Mouse (Mus musculus) megakaryocyte, adult 5-6 weeks (primary cell): ENCODE measurements around the gene Cnrip1. TPM values are rescaled to one million over a fixed set of nuclear protein-coding genes. Genes with fewer than 3 reads are reported as not detected.

Experiments
- ATAC-seq: 2 replicates; pipeline ENCODE4 v1.8.0; 2016; ENCODE audit warnings: mild to moderate bottlenecking, inconsistent platforms; ENCODE audit not compliant: poor library complexity, severe bottlenecking
- total RNA-seq, 2 experiments: library from RNA; stranded (forward) in 1 of 2; stranded (reverse) in 1 of 2; fragments of 153-499, 151-499 nt in 1 of 2; fragments of 221-1000, 200-1000 nt in 1 of 2; gene quantifications; 2 replicates each; pipeline versions ENCODE4 v1.2.3 to v1.2.4; 2015 to 2017

The Cnrip1 gene
- total RNA-seq, 2 experiments from 2014 or later = 0.51 to 0.66 TPM

GRCm38 (mm10) chr11:17106936-17107335 is 55.5 kb downstream of the Cnrip1 start:
- ATAC-seq = no peak

- ATAC-seq = no peak
Observed at GRCm38 (mm10) chr11:17107359-17107758, 56.0 kb downstream of the Cnrip1 start.

GRCm38 (mm10) chr11:17112419-17113090 is 61.2 kb downstream of the Cnrip1 start:
- ATAC-seq = no peak

GRCm38 (mm10) chr11:17126418-17126817 is 75.0 kb downstream of the Cnrip1 start:
- no peak for ATAC-seq

Other genes with a start within 250 kb of the Cnrip1 start
- gene Fbxo48, start 100.2 kb upstream of the Cnrip1 start, total RNA-seq (2015) = 10.6 and 11.4 TPM in 2 replicates
- 11.3 and 12.2 TPM in 2 replicates for gene Fbxo48, start 100.2 kb upstream of the Cnrip1 start, total RNA-seq (2017)
- gene Plek, start 795 bp downstream of the Cnrip1 start, total RNA-seq (2015) = 117 and 124 TPM in 2 replicates
- 132 and 133 TPM in 2 replicates for gene Plek, start 795 bp downstream of the Cnrip1 start, total RNA-seq (2017)
- gene Ppp3r1, start 107.7 kb downstream of the Cnrip1 start, total RNA-seq (2015) = 66.9 and 72.9 TPM in 2 replicates
- 79.8 and 91.7 TPM in 2 replicates for gene Ppp3r1, start 107.7 kb downstream of the Cnrip1 start, total RNA-seq (2017)
- gene Wdr92, start 130.5 kb downstream of the Cnrip1 start, total RNA-seq (2015) = 9.2 and 13.9 TPM in 2 replicates
- 13.6 and 16.4 TPM in 2 replicates for gene Wdr92, start 130.5 kb downstream of the Cnrip1 start, total RNA-seq (2017)
- gene Pno1, start 160.0 kb downstream of the Cnrip1 start, total RNA-seq (2015) = 27.7 and 32.5 TPM in 2 replicates
- gene Pno1, start 160.0 kb downstream of the Cnrip1 start, total RNA-seq (2017) = 40.7 and 49.6 TPM in 2 replicates
- 56.0 and 56.7 TPM in 2 replicates for gene C1d, start 206.0 kb downstream of the Cnrip1 start, total RNA-seq (2015)
- gene C1d, start 206.0 kb downstream of the Cnrip1 start, total RNA-seq (2017) = 44.9 and 52.2 TPM in 2 replicates